Mouse (Mus musculus) midbrain, postnatal 0 days (tissue): ENCODE measurements around the gene Ocln. TPM values are rescaled to one million over a fixed set of nuclear protein-coding genes. Genes with fewer than 3 reads are reported as not detected.

Experiments
- ATAC-seq: fragments of 200-750 bp; cut with Nextera tagmentation; 2 replicates; pipeline ENCODE4 v1.8.0; 2017; ENCODE audit warnings: moderate number of reproducible peaks, mild to moderate bottlenecking, moderate TSS enrichment, moderate library complexity; ENCODE audit not compliant: low FRiP score
- DNase-seq: peaks from one replicate; pipeline ENCODE4 v3.0.0-alpha.2; 2015; ENCODE audit warnings: low spot score
- H3K27ac ChIP-seq: fragments of 300-500 bp; sonication (generic); 2 replicates; pipeline ENCODE4 v1.5.1; 2014; ENCODE audit warnings: low read depth, mild to moderate bottlenecking, low read length, mixed read lengths
- H3K27me3 ChIP-seq: fragments of 300-500 bp; sonication (generic); 2 replicates; pipeline ENCODE4 v1.6.1; 2014; ENCODE audit warnings: low read length, control low read depth, mixed read lengths; ENCODE audit not compliant: insufficient read depth
- H3K36me3 ChIP-seq: fragments of 300-500 bp; sonication (generic); 2 replicates; pipeline ENCODE4 v1.6.1; 2014; ENCODE audit warnings: low read length, control low read depth, mixed read lengths; ENCODE audit not compliant: insufficient read depth
- H3K4me1 ChIP-seq: fragments of 300-500 bp; sonication (generic); 2 replicates; pipeline ENCODE4 v1.6.1; 2014; ENCODE audit warnings: mild to moderate bottlenecking, control low read depth, antibody characterized with exemption, low read length, mixed read lengths; ENCODE audit not compliant: insufficient read depth
- H3K4me2 ChIP-seq: fragments of 300-500 bp; sonication (generic); 2 replicates; pipeline ENCODE4 v1.6.1; 2014; ENCODE audit warnings: low read depth, mild to moderate bottlenecking, low read length, mixed read lengths; ENCODE audit not compliant: poor library complexity, severe bottlenecking
- H3K4me3 ChIP-seq: fragments of 300-500 bp; sonication (generic); 2 replicates; pipeline ENCODE4 v1.5.1; 2014; ENCODE audit warnings: low read depth, mild to moderate bottlenecking, low read length, moderate library complexity
- H3K9ac ChIP-seq: fragments of 300-500 bp; sonication (generic); replicated peaks from 2 replicates; pipeline ENCODE4 v1.6.1; 2014; ENCODE audit warnings: mild to moderate bottlenecking, low read length, moderate library complexity, mixed read lengths; ENCODE audit not compliant: poor library complexity, severe bottlenecking
- H3K9me3 ChIP-seq: fragments of 300-500 bp; sonication (generic); 2 replicates; pipeline ENCODE4 v1.6.1; 2016; ENCODE audit warnings: low read length, control low read depth
- CTCF ChIP-seq: IDR thresholded peaks from 2 replicates; pipeline ENCODE4 v1.5.1; 2016; ENCODE audit warnings: antibody characterized with exemption, mild to moderate bottlenecking
- WGBS: fragments of 180-500 bp; shearing (Covaris S2); extraction: QIAGEN DNeasy Blood & Tissue Kit; methylation state at CpG from one replicate; pipeline ENCODE4 v1.1.7; 2014; 5-methylcytosine and 5-hydroxymethylcytosine counted together
- polyA plus RNA-seq: library from polyadenylated mRNA; unstranded; fragments of >200 nt; fragmentation: Nextera tagmentation; extraction: Ambion mirVana; gene quantifications from 2 replicates; pipeline ENCODE4 v1.2.1, GENCODE M21; 2015
- total RNA-seq: library from RNA; depleted of rRNA; stranded (reverse); fragments of >200 nt; gene quantifications from 2 replicates; pipeline ENCODE4 v1.2.3, GENCODE M21; 2014

Gene Ocln
- total and polyA plus RNA-seq, 2 experiments from 2014 or later: 9.0 to 12.7 TPM

- TF ChIP-seq CTCF: no peak
- Histone ChIP-seq H3K9ac (no peak overlapping the region), H3K27me3 (no peaks in the 10 kb centered on the region), H3K27ac (no peak overlapping the region), H3K36me3 (no peaks in the 10 kb centered on the region), H3K4me1 (no peaks in the 10 kb centered on the region), H3K4me2 (no peak overlapping the region), H3K9me3 (no peaks in the 10 kb centered on the region), H3K4me3 (no peak overlapping the region)
- ATAC-seq (no peak; the same call in 1 of the 2 replicates), DNase-seq (no peak)
- 86% methylated on average over 9 of the region's 9 CpGs for WGBS
Observed at GRCm38 (mm10) chr13:100521724-100522591, 30.6 kb downstream of the Ocln start.

GRCm38 (mm10) chr13:100519162-100519561 is 33.4 kb downstream of the Ocln start:
- H3K9me3 ChIP-seq: no peaks in the 10 kb centered on the region
- no peak for TF ChIP-seq CTCF
- no peak overlapping the region for H3K9ac ChIP-seq
- ATAC-seq (no peak), DNase-seq (no peak)
- no peak overlapping the region for H3K4me3 ChIP-seq
- no peaks in the 10 kb centered on the region for H3K27me3 ChIP-seq
- no peak overlapping the region for H3K4me2 ChIP-seq
- WGBS: 71% methylated on average over 2 of the region's 2 CpGs
- no peaks in the 10 kb centered on the region for H3K36me3 ChIP-seq
- no peak overlapping the region for H3K27ac ChIP-seq
- no peaks in the 10 kb centered on the region for H3K4me1 ChIP-seq

GRCm38 (mm10) chr13:100518191-100518590 is 34.3 kb downstream of the Ocln start:
- WGBS: 91% methylated on average over 6 of the region's 6 CpGs
- no peaks in the 10 kb centered on the region for H3K9me3 ChIP-seq
- no peaks in the 10 kb centered on the region for H3K36me3 ChIP-seq
- no peak overlapping the region for H3K27ac ChIP-seq
- H3K4me1 ChIP-seq: no peaks in the 10 kb centered on the region
- TF ChIP-seq CTCF: no peak
- H3K9ac ChIP-seq: no peak overlapping the region
- no peak overlapping the region for H3K4me2 ChIP-seq
- DNase-seq (no peak), ATAC-seq (no peak)
- H3K27me3 ChIP-seq: no peaks in the 10 kb centered on the region
- no peak overlapping the region for H3K4me3 ChIP-seq

- 86% methylated on average over 6 of the region's 6 CpGs for WGBS
Observed at GRCm38 (mm10) chr13:100517652-100518153, 34.8 kb downstream of the Ocln start.

GRCm38 (mm10) chr13:100516213-100517105 is 36.1 kb downstream of the Ocln start:
- no peaks in the 10 kb centered on the region for H3K27me3 ChIP-seq
- 33% methylated on average over 12 of the region's 12 CpGs for WGBS
- no peak for ATAC-seq
- TF ChIP-seq CTCF: no peak
- H3K4me1 ChIP-seq: no peaks in the 10 kb centered on the region
- peak; percentile 30 for DNase-seq
- H3K9ac ChIP-seq: no peak overlapping the region
- no peak overlapping the region for H3K4me3 ChIP-seq
- H3K4me2 ChIP-seq: no peak overlapping the region
- peak overlapping the region; percentile 57; the same call in 1 of the 2 replicates for H3K27ac ChIP-seq
- H3K36me3 ChIP-seq: no peaks in the 10 kb centered on the region
- H3K9me3 ChIP-seq: no peaks in the 10 kb centered on the region

More at GRCm38 (mm10) chr13:100517652-100518153, 34.8 kb downstream of the Ocln start:
- no peaks in the 10 kb centered on the region for H3K9me3 ChIP-seq
- no peak overlapping the region for H3K9ac ChIP-seq
- H3K27me3 ChIP-seq: no peaks in the 10 kb centered on the region
- DNase-seq: no peak
- TF ChIP-seq CTCF: no peak
- no peaks in the 10 kb centered on the region for H3K4me1 ChIP-seq
- no peak overlapping the region for H3K4me3 ChIP-seq
- ATAC-seq: no peak
- no peak overlapping the region for H3K27ac ChIP-seq
- no peak overlapping the region for H3K4me2 ChIP-seq
- no peaks in the 10 kb centered on the region for H3K36me3 ChIP-seq
